Mouse (Mus musculus): ENCODE data around the gene Zscan10. TPM values are rescaled to one million over a fixed set of nuclear protein-coding genes. Genes with fewer than 3 reads are reported as not detected.

Gene Zscan10
- total RNA-seq (2021) = under 1 TPM in 1 of 2 experiments, not detected in 1; 0.36 TPM
- long read RNA-seq, experiment 1 = 0 reads
- long read RNA-seq, experiment 2 = 0 reads

DNA sequence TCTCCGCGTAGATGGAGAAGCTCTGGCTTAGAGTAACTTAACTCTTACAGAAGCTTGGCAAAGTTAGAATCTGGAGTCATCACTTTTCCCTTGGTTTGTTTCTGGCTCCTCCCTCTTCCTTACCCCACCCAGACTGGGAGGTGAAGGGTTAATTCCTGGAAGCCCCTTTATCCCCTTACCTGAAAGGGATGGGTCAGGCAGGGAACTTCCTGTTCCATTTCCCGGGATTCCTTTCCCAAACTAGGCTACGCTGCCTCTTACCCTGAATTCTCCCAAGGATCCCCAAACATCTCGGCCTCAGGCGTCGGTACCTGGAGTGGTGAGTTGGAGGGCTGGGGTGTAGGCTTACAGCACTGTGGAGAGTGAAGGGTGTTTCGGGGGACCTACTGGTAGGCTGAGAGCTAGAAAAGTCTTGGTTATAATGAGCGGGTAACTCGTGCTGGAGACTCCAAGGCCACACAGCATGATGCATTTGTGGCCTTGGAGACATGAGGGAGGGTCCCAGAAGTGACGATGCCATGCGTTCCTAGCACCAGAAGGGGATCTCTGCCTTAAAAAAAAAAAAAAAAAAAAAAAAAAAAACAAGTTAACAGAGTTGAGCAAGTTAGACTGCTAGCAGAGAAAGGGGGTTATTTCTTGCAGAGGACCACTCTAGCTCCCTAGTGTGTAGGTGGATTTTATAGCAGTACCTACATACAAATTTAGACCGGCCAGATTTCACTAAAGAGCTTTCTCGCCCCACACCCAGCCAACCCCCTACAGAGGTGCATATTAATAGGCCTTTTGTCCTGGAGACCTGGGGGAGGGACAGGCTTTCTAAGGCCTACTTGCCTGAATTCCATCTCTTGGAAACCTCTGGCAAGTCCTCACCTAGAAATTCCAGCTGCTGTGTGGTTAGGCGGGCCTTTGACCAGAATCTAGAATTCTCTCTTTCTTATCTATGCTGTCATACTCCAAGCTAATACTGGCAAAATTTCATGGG is at the start of gene Zscan10:
Gene Zscan10, plus strand, starts transcription at position 216 of the 982 bp plus-strand sequence.
- DNase-seq (ENCODE audit: low spot score in 2 of 2) = no peak

DNA sequence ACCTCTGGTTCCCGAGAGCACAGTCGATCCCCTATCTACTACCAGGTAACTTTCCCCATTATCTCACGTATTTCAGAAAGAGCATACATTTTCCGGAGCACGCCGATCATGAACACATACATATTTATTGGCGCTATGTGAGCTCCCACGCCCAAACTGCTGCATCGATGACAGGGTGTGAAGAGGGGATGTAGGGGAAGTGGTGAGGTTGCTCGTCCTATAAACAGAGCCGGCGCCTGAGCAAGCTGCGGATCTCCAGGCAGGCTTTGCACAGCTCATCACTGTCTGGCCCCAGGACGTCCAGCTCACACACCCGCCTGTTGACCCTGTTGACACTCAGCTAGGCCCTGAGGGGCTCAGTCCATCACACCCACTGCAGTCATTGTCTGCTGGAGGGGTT is 49.8 kb upstream of the Zscan10 start:
- no peak for DNase-seq (ENCODE audit: low spot score in 2 of 2)

GRCm38 (mm10) chr17:23551416-23551815 is 49.2 kb upstream of the Zscan10 start:
- DNase-seq (ENCODE audit: low spot score in 2 of 2) = no peak

DNA sequence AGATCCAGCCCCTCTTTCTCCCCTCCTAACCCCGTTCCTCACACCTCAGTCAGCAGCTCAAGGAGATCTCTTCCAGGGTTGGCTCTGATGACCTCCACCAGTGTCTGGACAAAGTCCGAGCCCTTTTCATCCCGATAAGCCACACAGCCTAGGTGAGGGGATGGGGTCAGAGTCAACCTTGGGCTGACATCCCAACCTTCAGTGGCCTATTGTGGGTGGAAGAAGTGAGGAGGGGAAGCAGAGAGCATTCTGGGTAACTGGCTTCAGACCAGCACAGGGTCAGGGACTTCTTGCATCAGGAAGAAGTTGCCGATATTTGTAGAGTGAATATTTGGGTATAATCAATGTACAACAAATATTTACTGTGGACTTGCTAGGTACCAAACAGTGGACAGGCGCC is 48.7 kb upstream of the Zscan10 start:
- DNase-seq (ENCODE audit: low spot score in 2 of 2) = no peak

DNA sequence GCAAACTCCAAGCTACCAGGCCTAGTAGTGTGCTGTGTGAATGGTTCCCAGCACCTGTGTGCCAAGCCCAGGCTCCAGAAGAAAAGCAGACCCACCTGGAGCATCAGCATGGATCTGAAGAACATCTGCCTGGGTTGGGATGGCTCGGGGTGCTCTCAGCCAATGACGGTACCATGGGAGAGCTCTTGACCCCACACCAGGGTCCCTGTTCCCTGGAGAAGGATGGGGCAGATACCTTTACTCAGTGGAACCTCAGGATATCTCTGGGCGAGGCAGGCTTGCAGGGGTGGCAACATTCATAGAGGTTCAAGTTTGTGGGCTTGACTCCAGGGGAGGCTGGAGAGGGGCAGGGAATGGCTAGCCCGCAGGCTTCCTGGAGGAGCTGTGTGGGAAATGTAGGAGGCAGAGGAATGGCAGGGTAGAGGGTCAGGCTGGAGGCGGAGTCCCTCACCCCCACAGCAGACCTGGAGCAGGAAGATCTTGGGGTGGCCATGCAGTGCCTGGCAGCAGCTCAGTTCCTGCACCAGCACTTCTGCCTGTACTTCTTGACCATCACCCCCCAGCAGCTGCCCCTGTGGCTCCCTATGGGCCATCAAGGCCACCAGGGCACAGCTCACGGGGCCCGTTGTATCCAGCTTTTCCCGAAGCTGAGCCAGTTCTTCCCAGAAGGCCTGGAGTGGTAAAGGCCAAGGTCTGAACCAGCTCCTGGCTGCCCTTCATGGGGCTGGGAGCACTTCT is 47.6 kb upstream of the Zscan10 start:
- no peak for DNase-seq (ENCODE audit: low spot score in 2 of 2)

DNA sequence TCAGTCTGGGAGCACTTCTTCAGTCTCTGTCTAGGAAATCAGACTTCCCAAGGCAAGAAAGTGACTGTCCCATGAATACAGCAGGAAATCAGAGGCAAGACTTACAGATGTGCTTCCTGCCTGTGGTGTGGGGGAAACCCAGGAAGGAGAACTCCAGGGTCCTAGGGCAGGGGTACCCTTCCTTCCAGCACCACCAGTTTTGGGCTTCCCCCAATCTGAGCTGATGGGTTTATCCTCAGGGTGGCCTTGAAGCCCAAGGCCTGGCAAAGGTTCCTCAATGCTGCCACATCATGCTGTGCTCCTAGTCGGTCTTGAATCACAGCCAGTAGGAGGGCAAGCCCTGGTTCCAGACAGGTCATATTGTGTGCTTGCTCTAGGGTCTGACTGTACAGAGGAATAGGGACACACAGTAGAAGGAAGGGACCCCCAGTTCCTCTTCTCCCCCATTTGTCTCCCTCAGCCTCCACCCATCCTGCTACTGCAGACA is 47.0 kb upstream of the Zscan10 start:
- no peak for DNase-seq (ENCODE audit: low spot score in 2 of 2)

GRCm38 (mm10) chr17:23554321-23554720 is 46.3 kb upstream of the Zscan10 start:
- no peak for DNase-seq (ENCODE audit: low spot score in 2 of 2)

GRCm38 (mm10) chr17:23555243-23555916 is 45.3 kb upstream of the Zscan10 start:
- no peak for DNase-seq (ENCODE audit: low spot score in 2 of 2)

GRCm38 (mm10) chr17:23559767-23560166 is 40.9 kb upstream of the Zscan10 start:
- no peak for DNase-seq (ENCODE audit: low spot score in 2 of 2)

GRCm38 (mm10) chr17:23563595-23564367 is 36.9 kb upstream of the Zscan10 start, which contains the start of gene Zfp213:
Zfp213 (minus strand) TSS chr17:23564238.
- DNase-seq (ENCODE audit: low spot score in 2 of 2) = peak; percentile 92 to 96

- no peak for DNase-seq (ENCODE audit: low spot score in 2 of 2)
Observed at GRCm38 (mm10) chr17:23564368-23564715, 36.3 kb upstream of the Zscan10 start.

DNA sequence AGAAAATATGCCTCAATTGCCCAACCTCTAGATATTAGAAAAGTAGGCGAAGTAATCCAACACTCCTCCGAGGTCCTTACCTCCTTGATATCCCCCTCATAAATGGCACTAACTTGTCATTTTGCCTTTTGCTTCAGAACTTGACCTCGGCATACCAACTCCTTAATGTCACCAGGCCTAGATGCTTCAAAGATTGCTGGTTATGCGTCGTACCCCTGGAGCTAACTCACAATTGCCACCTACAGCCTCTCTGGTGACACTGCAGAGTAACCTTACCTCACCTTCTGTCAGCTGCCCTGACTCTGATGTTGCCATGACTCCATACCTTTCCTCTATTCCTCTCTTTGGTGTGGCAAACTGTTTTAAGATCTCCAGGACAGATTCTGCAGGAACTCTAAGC is 33.9 kb upstream of the Zscan10 start:
- DNase-seq (ENCODE audit: low spot score in 2 of 2) = no peak

DNA sequence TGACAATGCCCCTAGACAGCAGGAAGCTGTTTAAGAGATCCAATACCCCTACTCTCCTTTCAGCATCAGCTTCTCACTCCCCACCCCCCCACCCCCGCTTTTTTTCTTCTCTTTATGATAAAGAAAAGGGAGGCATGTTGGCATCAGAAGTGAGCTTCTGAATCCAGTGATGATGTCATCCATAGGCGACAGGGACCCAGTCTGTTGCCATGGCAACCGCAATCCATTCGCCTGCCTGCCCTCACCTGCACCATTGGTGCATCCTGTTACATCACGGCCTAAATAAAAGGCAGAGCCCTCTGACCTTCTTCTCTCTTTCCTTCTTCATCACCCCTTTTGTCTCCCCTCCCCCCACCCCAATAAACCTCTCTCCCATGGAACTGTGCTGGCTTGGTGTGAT is 32.3 kb upstream of the Zscan10 start:
- DNase-seq (ENCODE audit: low spot score in 2 of 2) = no peak

DNA sequence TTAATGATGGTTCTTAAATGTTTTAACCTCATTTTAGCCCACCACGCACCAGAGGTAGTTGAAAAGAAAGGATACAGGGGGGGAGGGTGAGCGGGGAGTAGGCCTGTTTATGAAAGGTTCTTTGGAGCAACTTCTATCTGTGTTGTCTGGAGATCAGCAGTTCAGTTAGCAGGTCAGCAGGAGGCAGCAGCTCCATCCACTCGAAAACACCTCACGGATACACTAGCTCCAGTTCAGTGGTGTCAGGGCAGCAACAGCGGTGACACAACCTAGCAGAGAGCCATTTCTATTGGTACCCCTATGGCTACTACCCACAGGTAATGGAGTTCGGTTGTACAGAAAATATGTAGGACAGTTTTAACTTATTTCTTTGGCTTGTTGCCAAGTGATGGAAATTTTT is 30.6 kb upstream of the Zscan10 start:
- DNase-seq (ENCODE audit: low spot score in 2 of 2) = peak in 1 of 2 experiments; percentile 48

GRCm38 (mm10) chr17:23571084-23571483 is 29.6 kb upstream of the Zscan10 start:
- DNase-seq (ENCODE audit: low spot score in 2 of 2) = no peak

DNA sequence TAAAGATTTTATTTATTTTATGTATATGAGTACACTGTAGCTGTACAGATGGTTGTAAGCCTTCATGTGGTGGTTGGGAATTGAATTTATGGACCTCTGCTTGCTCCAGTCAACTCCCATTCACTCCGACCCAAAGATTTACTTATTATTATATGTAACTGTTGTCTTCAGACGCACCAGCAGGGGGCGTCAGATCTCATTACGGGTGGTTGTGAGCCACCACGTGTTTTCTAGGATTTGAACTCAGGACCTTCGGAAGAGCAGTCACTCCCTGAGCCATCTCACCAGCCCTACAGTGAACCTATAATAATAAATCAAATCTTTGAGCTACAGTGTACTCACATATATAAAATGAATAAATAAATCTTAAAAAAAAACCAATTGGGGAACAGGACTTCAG is 28.6 kb upstream of the Zscan10 start:
- no peak for DNase-seq (ENCODE audit: low spot score in 2 of 2)

- no peak for DNase-seq (ENCODE audit: low spot score in 2 of 2)
Observed at GRCm38 (mm10) chr17:23574130-23574529, 26.5 kb upstream of the Zscan10 start.

DNA sequence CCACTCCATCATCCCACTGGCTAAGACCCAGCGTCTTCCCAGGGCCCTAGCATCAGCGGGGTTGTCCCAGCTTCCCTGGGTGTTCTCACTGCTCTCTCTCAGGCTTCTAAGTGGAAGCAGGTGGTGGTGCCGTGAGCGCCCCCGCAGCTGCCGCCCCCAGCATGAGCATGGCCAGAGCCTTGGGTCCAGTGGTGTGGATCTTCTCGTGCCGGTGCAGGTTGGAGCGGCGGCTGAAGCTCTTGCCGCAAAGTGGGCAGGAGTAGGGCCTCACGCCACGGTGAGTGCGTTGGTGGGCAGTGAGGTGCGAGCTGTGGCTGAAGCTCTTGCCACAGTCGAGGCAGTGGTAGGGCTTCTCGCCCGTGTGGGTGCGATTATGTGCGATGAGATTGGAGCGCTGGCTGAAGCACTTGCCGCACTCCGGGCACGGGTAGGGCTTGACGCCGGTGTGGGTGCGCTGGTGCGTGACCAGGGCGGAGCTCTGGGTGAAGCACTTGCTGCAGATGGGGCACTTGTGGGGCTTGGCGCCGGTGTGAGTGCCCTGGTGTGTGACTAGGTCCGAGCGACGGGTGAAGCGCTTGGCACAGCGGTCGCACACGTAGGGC is 24.6 kb upstream of the Zscan10 start:
- no peak for DNase-seq (ENCODE audit: low spot score in 2 of 2)

DNA sequence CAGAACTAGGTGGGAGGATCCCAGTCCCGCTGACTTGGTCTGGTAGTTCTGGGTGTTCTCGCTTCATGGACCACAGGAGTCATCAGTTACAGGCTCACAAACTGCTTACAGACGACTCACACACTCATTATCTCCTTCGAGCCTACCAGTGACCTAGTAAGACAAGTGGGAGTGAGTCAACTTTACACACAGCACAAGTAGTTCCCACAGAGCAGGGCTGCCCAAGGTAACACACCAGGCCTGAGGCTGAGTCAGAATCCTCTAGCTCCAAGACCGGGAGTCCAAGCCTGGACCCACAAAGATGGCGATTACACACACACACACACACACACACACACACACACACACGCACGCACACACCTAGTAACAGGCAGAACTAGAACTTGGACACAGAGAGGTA is 15.9 kb upstream of the Zscan10 start:
- DNase-seq (ENCODE audit: low spot score in 2 of 2) = no peak

Data from layer of hippocampus, postnatal 14 days (tissue).